Mouse (Mus musculus): ENCODE measurements around the gene Vmn1r231. TPM values are rescaled to one million over a fixed set of nuclear protein-coding genes. Genes with fewer than 3 reads are reported as not detected.

Vmn1r231 gene
- polyA plus RNA-seq (2014; fragmentation: Illumina TruSeq; extraction: RNeasy Lipid Tissue Mini Kit (QIAGEN cat#74804); ENCODE audit: low read depth, low replicate concordance) = not detected

DNA sequence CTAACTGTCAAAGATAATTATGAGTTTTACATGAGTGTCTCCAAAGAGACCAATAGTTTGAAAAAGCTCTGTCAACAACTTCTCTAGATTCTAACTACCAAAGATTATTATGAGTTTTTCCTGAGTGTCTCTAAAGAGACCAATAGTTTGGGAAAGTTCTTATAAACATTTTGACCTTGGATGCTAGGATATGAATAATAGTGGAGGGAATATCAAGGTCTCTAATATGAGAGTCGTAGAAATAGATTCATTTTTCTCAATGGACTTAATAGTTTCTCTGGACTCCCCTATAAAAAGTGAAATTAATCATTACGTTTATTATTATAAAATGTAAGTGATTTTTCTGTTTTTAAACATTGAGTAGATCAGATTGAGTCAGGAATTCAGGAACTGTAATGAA, at the start of gene Vmn1r231:
Gene Vmn1r231 (minus strand): TSS at position 101 of the 400 bp plus-strand sequence.

DNA sequence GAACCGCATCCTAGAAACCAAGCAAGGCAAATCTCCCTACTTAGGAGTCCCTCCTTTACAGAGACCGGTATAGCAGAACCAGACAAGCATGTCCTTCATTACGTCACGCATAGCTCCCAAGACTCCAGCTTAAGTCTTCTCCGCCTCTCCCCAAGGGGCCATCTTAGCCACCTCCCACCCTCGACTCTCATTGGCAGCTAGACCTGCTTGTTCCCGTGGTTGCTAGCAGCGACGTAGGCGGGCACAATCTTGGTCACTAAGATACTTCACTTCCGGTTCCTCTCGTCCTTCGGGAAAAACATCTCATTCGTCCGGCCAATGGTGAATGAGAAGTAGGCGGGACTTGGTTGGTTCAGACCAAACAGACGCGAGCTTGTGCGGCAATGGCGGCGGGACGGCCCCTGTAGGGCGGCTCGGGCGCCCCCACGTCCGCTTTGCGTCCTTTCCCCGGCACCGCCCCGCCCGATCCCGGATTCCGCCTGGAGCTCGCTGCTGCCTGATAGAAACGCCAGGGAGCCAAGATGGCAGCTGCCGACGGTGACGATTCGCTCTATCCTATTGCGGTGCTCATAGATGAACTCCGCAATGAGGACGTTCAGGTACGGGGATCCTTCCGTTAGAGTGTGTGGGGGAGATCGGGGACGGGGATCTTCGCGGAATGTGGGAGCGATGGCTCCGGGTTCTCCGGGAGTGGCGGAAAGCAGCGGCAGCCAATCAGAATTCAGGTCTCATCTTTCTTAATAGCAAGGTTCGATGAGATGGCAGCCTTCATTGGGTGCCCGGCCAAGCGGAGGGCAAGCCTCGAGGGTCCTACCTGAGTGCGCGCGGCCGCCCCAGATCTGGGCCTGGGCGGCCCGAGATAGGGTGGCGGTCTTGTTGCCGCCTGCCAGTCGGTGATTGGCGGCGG, 40.3 kb upstream of the Vmn1r231 start, which contains the start of gene Ppp2r1a:
Gene Ppp2r1a (plus strand): TSS at position 327 of the 907 bp plus-strand sequence.

DNA sequence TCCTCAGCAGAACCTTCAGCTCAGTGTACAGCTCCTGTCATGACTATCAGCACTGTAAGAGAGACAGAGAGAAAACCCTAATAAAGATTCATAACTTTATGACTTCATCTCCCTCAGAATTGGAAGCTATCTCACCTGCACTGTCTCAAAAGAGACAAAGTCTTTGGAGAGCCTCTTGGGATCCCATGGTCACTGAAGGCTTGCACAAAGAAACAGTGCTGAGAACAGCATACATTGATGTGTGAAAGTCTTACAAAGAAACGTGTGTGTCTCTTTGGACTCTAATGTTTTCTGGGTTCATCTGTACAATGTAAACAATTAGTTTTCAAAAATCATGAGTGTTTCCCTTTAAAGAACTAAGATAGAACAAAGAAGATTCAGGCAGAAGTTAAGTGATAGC, 14.7 kb upstream of the Vmn1r231 start, which contains the start of gene Vmn1r232:
Gene Vmn1r232 (minus strand): TSS at position 101 of the 400 bp plus-strand sequence.

DNA sequence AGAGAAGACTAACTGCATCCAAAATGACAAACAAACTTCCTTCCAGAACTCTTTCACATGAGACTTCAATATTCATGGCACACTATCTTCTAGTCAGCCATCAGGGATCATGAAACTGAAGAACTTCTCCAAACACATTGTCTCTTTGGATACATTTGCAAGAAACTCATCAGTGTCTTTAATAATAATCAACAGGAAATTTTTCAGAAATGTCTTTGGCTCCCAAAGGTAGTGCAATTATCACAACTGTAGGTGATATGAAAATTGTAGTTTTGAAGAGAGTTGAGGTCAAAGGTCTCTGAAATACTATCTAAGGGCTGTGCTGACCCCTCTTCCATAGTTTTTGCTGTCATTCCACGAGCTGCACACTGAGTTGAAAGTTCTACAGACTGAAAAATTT, 64.7 kb downstream of the Vmn1r231 start, which contains the start of gene Vmn1r230:
Gene Vmn1r230 (plus strand): TSS at position 301 of the 400 bp plus-strand sequence.

Other genes starting within 250 kb of the Vmn1r231 start
- 2.1 TPM for gene Vmn1r226, start 222.2 kb downstream of the Vmn1r231 start, polyA plus RNA-seq (2014; fragmentation: Illumina TruSeq; extraction: RNeasy Lipid Tissue Mini Kit (QIAGEN cat#74804); ENCODE audit: low read depth, low replicate concordance)
- not detected for gene Vmn1r227, start 175.2 kb downstream of the Vmn1r231 start, polyA plus RNA-seq (2014; fragmentation: Illumina TruSeq; extraction: RNeasy Lipid Tissue Mini Kit (QIAGEN cat#74804); ENCODE audit: low read depth, low replicate concordance)
- gene Vmn1r228, start 118.9 kb downstream of the Vmn1r231 start, polyA plus RNA-seq (2014; fragmentation: Illumina TruSeq; extraction: RNeasy Lipid Tissue Mini Kit (QIAGEN cat#74804); ENCODE audit: low read depth, low replicate concordance) = not detected
- not detected for gene Vmn1r229, start 93.5 kb downstream of the Vmn1r231 start, polyA plus RNA-seq (2014; fragmentation: Illumina TruSeq; extraction: RNeasy Lipid Tissue Mini Kit (QIAGEN cat#74804); ENCODE audit: low read depth, low replicate concordance)
- gene Vmn1r230, start 64.6 kb downstream of the Vmn1r231 start, polyA plus RNA-seq (2014; fragmentation: Illumina TruSeq; extraction: RNeasy Lipid Tissue Mini Kit (QIAGEN cat#74804); ENCODE audit: low read depth, low replicate concordance) = not detected
- gene Vmn1r232, start 14.6 kb upstream of the Vmn1r231 start, polyA plus RNA-seq (2014; fragmentation: Illumina TruSeq; extraction: RNeasy Lipid Tissue Mini Kit (QIAGEN cat#74804); ENCODE audit: low read depth, low replicate concordance) = not detected
- gene Ppp2r1a, start 40.2 kb upstream of the Vmn1r231 start, polyA plus RNA-seq (2014; fragmentation: Illumina TruSeq; extraction: RNeasy Lipid Tissue Mini Kit (QIAGEN cat#74804); ENCODE audit: low read depth, low replicate concordance) = 10.8 TPM
- gene Vmn1r233, start 91.4 kb upstream of the Vmn1r231 start, polyA plus RNA-seq (2014; fragmentation: Illumina TruSeq; extraction: RNeasy Lipid Tissue Mini Kit (QIAGEN cat#74804); ENCODE audit: low read depth, low replicate concordance) = not detected
- 18.0 TPM for gene Zfp160, start 103.8 kb upstream of the Vmn1r231 start, polyA plus RNA-seq (2014; fragmentation: Illumina TruSeq; extraction: RNeasy Lipid Tissue Mini Kit (QIAGEN cat#74804); ENCODE audit: low read depth, low replicate concordance)